Mouse (Mus musculus) adrenal gland, postnatal 4 days (tissue): ENCODE results near the gene Eif3c. TPM values are rescaled to one million over a fixed set of nuclear protein-coding genes. Genes with fewer than 3 reads are reported as not detected.

Experiments
- DNase-seq, 2 experiments: peaks; one replicate each; pipeline ENCODE4 v3.0.0; 2021 to 2022; ENCODE audit warnings: low spot score in 2 of 2, mixed read lengths in 2 of 2
- total RNA-seq, 2 experiments: library from RNA; stranded (reverse); gene quantifications; 2 replicates each; pipeline ENCODE4 v1.2.3; 2021

The Eif3c gene
- total RNA-seq, 2 experiments from 2014 or later = 255 to 260 TPM

GRCm38 (mm10) chr7:126556635-126557034, 9.6 kb downstream of the Eif3c start:
- no peak for DNase-seq

- no peak for DNase-seq
Measured at GRCm38 (mm10) chr7:126554796-126555195, 11.4 kb downstream of the Eif3c start.

DNA sequence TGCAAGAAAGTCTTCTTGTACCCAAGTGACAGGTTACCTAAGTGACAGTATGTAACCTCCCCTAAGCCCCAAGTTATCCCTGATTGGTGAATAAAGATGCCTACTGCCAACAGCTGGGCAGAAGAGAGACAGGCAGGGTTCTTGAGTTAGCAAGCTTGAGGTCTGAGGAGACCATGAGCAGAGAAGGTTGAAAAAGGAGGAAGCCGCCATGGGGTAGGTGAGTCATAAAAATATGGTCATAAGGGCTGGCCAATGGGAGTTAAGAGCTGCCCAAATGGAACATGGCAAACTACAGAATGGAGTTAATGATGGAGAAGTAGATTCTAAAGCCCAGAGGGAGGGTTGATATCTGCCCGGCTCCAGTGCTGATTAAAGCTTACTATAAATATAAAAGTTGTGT, 20.6 kb downstream of the Eif3c start:
- no peak for DNase-seq

- DNase-seq = no peak
Measured at GRCm38 (mm10) chr7:126541661-126542060, 24.6 kb downstream of the Eif3c start.

DNA sequence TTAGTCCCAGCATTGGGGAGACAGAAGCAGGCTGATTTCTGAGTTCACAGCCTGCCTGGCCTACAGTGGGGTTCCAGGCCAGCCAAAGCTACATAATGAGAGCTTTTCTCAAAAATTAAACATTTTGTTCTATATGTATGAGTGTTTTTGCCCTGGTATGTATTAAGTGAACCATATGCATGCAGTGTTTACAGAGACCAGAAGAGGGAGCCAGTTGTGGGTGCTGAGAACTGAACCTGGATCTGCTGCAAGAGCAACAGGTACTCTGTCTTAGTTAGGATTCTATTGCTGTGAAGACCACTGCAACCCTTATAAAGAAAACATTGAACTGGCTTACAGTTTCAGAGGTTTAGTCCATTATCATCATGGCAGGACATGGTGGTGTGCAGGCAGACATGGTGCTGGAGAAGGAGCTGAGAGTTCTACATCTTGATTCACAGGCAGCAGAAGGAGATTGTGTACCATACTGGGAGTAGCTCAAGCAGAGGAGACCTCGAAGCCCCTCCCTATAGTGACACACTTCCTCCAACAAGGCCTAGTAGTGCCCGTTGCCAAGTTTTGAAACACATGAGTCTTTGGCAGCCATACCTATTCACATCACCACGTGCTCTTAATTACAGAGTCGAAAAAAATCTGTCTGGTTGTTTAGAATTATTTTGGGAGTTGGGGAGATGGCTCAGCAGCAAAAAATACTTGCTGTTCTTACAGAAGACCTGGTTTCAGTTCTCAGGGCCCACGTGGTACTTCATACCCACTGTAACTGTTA, 28.2 kb downstream of the Eif3c start:
- no peak for DNase-seq

DNA sequence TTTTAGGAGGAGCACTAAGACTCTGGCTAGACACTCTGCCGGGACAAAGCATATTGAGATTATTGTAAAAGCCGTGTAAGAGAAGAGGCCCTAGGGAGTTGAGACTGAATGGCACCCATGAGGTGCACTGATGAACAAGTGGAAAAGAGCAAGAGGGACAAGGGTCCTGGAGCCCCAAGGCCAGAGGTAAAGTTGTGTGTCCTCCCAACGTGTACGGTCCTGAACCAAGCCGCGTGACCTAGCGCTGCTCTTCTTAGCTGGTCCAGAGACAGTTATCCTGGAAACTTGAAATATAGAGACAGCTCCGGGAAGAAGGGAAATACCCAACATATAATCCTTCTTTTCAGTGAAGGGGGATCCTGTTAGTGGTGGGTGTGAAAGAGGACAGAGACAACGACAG, 29.7 kb downstream of the Eif3c start:
- DNase-seq = no peak

GRCm38 (mm10) chr7:126535766-126536165, 30.4 kb downstream of the Eif3c start:
- DNase-seq = no peak

- DNase-seq = no peak
Measured at GRCm38 (mm10) chr7:126533434-126533833, 32.8 kb downstream of the Eif3c start.

DNA sequence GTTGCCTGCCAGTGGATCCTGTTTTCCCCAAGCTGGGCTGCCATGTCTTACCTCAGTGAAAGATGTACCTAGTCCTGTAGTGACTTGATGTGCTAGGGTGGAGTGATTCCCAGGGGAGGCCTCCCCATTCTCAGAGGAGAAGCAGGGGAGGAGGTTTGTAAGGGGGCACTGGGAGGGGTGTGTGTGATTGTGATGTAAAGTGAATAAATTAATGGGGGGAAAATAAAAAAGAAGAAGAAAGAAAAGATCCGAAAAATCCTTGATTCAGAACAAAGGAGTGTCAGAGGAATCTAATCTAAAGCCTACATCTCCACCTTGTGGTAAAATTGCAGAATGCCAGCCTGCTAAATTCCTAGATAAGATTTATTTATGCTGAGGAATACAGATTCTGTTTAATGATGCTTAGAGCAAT, 38.0 kb downstream of the Eif3c start:
- DNase-seq = no peak

DNA sequence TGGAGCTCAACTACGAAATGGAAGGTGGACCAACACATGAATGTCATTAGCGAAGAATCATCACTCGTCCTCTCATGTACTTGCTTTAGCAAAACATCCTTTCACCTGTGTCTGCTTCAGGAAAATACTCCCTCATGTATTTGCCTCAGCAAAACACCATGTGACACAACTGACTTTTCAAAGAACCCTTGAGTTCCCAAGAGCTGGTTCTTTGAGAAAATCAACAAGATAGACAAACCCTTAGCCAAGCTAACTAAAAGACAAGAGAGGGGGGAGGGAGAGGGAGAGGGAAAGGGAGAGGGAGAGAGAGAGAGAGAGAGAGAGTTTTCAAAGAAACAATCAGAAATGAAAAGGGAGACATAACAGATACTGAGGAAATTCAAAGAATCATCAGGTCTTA, 42.9 kb downstream of the Eif3c start:
- no peak for DNase-seq

- no peak for DNase-seq
Measured at GRCm38 (mm10) chr7:126519513-126519912, 46.7 kb downstream of the Eif3c start.

DNA sequence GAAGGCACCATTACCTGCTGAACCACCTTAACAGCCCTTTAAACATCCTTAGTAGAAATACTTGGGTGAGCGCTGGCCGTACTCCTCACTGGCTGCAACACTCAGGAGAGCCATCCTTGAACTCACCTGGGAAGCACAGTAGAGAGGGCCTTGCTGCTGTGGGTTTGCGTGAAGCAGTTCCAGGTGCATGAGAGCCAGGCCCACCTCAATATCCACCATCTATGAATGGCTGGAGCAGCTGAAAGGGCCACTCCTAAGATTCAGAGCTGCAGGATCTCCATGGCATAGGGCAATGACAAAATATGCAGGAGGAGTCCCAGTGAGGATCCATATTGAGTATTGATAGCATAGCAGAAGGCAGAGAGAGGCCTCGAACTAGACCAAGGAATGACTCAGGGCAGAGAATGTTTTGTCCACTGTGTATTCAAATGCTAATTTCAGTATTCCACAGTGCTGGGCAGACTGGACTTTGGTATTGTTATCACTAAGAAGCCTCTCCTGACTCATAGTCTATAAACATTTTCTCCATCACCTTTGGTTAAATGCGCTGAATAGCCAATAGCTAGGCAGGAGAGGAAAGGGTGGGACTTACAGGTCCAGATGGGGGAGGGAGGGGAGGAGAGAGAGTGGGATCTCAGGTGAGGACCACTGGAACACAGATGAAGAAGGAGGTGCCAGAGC, 47.8 kb downstream of the Eif3c start:
- DNase-seq = no peak

- no peak for DNase-seq
Measured at GRCm38 (mm10) chr7:126511287-126511686, 54.9 kb downstream of the Eif3c start.

DNA sequence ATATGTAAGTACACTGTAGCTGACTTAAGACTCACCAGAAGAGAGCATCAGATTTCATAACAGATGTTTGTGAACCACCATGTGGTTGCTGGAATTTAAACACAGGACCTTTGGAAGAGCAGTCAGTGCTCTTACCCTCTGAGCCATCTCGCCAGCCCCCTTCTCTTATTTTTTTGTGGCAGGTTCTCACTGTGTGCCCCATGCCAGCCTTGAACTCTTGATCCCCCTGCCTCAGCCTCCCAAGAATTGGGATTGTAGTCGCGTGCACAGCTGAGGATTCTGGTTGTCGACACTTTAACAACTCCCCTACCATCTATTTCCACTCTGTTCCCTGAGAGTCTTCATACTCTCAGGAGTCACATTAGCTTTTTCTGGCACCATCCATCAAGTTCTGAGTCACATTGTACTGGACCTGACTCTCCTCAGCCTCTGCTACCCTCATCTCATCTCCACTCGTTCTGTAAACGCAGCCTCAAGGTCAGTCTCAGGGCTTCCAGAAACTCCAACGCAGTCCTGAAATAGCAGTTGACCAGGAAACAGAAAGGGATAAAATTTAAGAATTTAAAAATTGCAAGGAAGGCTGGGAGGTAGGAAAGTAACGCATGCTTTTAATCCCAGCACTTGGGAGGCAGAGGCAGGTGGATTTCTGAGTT, 59.0 kb downstream of the Eif3c start:
- DNase-seq = no peak

DNA sequence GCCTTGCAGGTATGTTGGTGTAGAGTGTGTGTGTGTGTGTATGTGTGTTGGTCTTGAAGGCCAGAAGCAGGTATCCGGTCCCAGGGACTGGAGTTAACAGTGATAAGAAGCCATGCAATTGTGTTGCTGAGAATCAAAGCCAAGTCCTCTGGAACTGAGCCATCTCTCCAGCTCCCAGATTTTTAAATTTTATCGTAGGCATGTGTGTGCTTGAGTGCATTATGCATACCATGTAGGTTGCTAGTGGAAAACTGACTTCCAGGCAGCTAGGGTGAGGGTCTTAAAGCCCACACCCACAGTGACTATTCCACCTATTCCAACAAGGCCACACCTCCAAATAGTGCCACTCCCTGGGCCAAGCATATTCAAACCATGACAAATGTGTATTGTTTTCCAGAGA, 61.3 kb downstream of the Eif3c start:
- DNase-seq = no peak

GRCm38 (mm10) chr7:126503273-126503878, 62.8 kb downstream of the Eif3c start, which contains the start of gene Atxn2l:
Gene Atxn2l (minus strand): TSS chr7:126503437.
- peak; percentile 96 to 98 for DNase-seq

DNA sequence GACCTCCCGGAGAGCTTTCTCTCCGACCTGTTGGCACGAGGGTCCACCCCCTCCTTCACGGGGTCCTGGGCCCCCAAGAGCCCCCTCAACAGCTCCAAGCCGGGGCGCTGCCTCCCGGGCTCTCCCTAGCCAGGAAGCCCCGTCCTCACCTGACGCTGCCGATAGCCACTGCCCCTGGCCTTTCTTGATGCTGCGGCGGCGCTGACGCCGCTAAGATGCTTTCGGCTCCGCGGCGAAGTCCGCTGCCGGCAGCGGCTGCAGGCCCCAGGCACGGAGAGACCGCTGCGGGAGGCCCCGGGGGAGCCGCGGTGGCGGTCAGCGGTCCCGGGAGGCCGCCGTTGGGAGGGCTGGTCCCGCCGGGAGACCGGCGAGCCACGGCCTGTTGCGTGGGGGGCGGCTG, 63.5 kb downstream of the Eif3c start:
- peak in 1 of 2 experiments; percentile 22 for DNase-seq

- DNase-seq = peak; percentile 70 to 87
Measured at GRCm38 (mm10) chr7:126502023-126502741, 64.0 kb downstream of the Eif3c start.

- no peak for DNase-seq
Measured at GRCm38 (mm10) chr7:126501684-126502022, 64.6 kb downstream of the Eif3c start.

DNA sequence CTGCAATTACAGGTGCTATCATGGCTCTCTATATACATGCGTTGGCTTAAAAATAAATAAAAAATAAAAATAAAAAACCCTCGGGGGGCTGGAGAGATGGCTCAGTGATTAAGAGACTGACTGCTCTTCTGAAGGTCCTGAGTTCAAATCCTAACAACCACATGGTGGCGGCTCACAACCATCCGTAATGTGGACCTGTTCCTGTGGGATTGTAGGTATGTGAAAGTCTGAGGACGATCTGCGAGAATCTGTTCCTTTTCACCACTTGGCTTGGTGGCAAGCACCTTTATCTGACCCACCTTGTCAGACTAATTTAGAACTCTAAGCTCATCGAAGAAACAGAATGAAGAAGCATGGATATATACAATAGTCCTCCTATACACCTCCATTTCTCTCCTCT, 66.8 kb downstream of the Eif3c start:
- DNase-seq = no peak

DNA sequence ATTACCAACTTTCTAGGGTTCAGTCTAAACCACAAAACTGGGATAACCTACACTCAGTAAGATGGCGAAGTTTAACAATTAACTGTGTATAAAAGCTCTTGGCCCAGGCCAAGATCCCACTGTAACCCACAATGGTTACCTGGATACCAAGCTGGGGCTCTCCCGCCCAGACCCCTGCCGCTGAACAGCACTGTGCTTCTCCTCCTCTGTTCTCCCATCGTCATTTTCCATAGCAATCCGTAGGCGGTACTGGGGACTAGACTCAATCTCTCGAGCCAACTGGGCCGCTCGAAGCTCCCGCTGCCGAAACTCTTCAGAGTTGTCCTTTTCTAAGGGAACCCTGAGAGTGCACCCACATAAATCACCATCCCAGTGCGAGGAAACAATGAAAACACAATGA, 68.2 kb downstream of the Eif3c start:
- no peak for DNase-seq
